Mouse (Mus musculus) stomach, embryonic 14.5 days (tissue): ENCODE results near the gene Slc2a13. TPM values are rescaled to one million over a fixed set of nuclear protein-coding genes. Genes with fewer than 3 reads are reported as not detected.

Source experiments
- ATAC-seq: fragments of 200-750 bp; cut with Nextera tagmentation; 2 replicates; pipeline ENCODE4 v1.8.0; 2017; ENCODE audit warnings: low read depth, moderate TSS enrichment; ENCODE audit not compliant: insufficient number of reproducible peaks, insufficient read depth, low FRiP score
- H3K27ac ChIP-seq: fragments of 300-500 bp; sonication (generic); 2 replicates; pipeline ENCODE4 v1.5.1; 2014; ENCODE audit warnings: mild to moderate bottlenecking, low read length, moderate library complexity, mixed read lengths
- H3K27me3 ChIP-seq: fragments of 300-500 bp; sonication (generic); 2 replicates; pipeline ENCODE4 v1.6.1; 2014; ENCODE audit warnings: low read length, control low read depth, mixed read lengths; ENCODE audit not compliant: control insufficient read depth, insufficient read depth
- H3K36me3 ChIP-seq: fragments of 300-500 bp; sonication (generic); 2 replicates; pipeline ENCODE4 v1.6.1; 2014; ENCODE audit warnings: mild to moderate bottlenecking, control low read depth, low read length, moderate library complexity, mixed read lengths; ENCODE audit not compliant: control insufficient read depth, insufficient read depth
- H3K4me1 ChIP-seq: fragments of 300-500 bp; sonication (generic); 2 replicates; pipeline ENCODE4 v1.6.1; 2014; ENCODE audit warnings: low read length, control low read depth, mixed read lengths; ENCODE audit not compliant: control insufficient read depth, insufficient read depth
- H3K4me2 ChIP-seq: fragments of 300-500 bp; sonication (generic); replicated peaks from 2 replicates; pipeline ENCODE4 v1.6.1; 2014; ENCODE audit warnings: low read depth, low read length, control low read depth
- H3K4me3 ChIP-seq: fragments of 300-500 bp; sonication (generic); 2 replicates; pipeline ENCODE4 v1.5.1; 2014; ENCODE audit warnings: low read depth, low read length, control low read depth
- H3K9ac ChIP-seq: fragments of 300-500 bp; sonication (generic); replicated peaks from 2 replicates; pipeline ENCODE4 v1.6.1; 2014; ENCODE audit warnings: low read depth, mild to moderate bottlenecking, control low read depth, low read length, moderate library complexity, mixed read lengths
- H3K9me3 ChIP-seq: fragments of 300-500 bp; sonication (generic); 2 replicates; pipeline ENCODE4 v1.6.1; 2016; ENCODE audit warnings: low read depth, low read length, control low read depth; ENCODE audit not compliant: control insufficient read depth
- WGBS: fragments of 180-500 bp; shearing (Covaris S2); extraction: QIAGEN DNeasy Blood & Tissue Kit; methylation state at CpG from one replicate; pipeline ENCODE4 v1.1.7; 2014; 5-methylcytosine and 5-hydroxymethylcytosine counted together
- polyA plus RNA-seq: library from polyadenylated mRNA; unstranded; fragments of >200 nt; fragmentation: Nextera tagmentation; extraction: Ambion mirVana; gene quantifications from 2 replicates; pipeline ENCODE4 v1.2.1, GENCODE M21; 2014

Gene Slc2a13
- polyA plus RNA-seq, 1 experiment from 2014 or later, result 1.8 TPM

GRCm38 (mm10) chr15:91443449-91443848 is 129.6 kb downstream of the Slc2a13 start:
- 86% methylated on average over 8 of the region's 8 CpGs for WGBS
- Histone ChIP-seq H3K4me3 (no peak overlapping the region), H3K9me3 (no peaks in the 10 kb centered on the region), H3K4me1 (no peaks in the 10 kb centered on the region), H3K4me2 (no peak overlapping the region), H3K36me3 (no peaks in the 10 kb centered on the region), H3K27me3 (no peaks in the 10 kb centered on the region), H3K9ac (no peak overlapping the region), H3K27ac (no peak overlapping the region)
- no peak for ATAC-seq

- H3K4me1 ChIP-seq, result no peaks in the 10 kb centered on the region
- no peak overlapping the region for H3K4me2 ChIP-seq
- no peak overlapping the region for H3K4me3 ChIP-seq
- H3K9ac ChIP-seq, result no peak overlapping the region
- WGBS, result 88% methylated on average over 2 of the region's 2 CpGs
- H3K9me3 ChIP-seq, result no peaks in the 10 kb centered on the region
- H3K36me3 ChIP-seq, result no peaks in the 10 kb centered on the region
- H3K27me3 ChIP-seq, result no peaks in the 10 kb centered on the region
- H3K27ac ChIP-seq, result no peak overlapping the region
- ATAC-seq, result no peak
Observed at GRCm38 (mm10) chr15:91439883-91440282, 133.2 kb downstream of the Slc2a13 start.

GRCm38 (mm10) chr15:91425426-91425825 is 147.6 kb downstream of the Slc2a13 start:
- 86% methylated on average over 6 of the region's 6 CpGs for WGBS

GRCm38 (mm10) chr15:91406979-91407378 is 166.1 kb downstream of the Slc2a13 start:
- H3K36me3 ChIP-seq, result no peaks in the 10 kb centered on the region
- 50% methylated on average over 7 of the region's 7 CpGs for WGBS
- H3K9ac ChIP-seq, result no peak overlapping the region
- H3K4me1 ChIP-seq, result no peaks in the 10 kb centered on the region
- no peak overlapping the region for H3K4me2 ChIP-seq
- no peaks in the 10 kb centered on the region for H3K9me3 ChIP-seq
- no peak overlapping the region for H3K4me3 ChIP-seq
- no peak for ATAC-seq
- no peak overlapping the region for H3K27ac ChIP-seq
- H3K27me3 ChIP-seq, result no peaks in the 10 kb centered on the region

More at GRCm38 (mm10) chr15:91425426-91425825, 147.6 kb downstream of the Slc2a13 start:
- Histone ChIP-seq H3K9ac (no peak overlapping the region), H3K4me2 (no peak overlapping the region), H3K36me3 (no peaks in the 10 kb centered on the region), H3K27me3 (no peaks in the 10 kb centered on the region), H3K9me3 (no peaks in the 10 kb centered on the region), H3K4me1 (no peaks in the 10 kb centered on the region), H3K27ac (no peak overlapping the region), H3K4me3 (no peak overlapping the region)
- no peak for ATAC-seq

GRCm38 (mm10) chr15:91395165-91395564 is 177.9 kb downstream of the Slc2a13 start:
- Histone ChIP-seq H3K4me3 (no peak overlapping the region), H3K27me3 (no peaks in the 10 kb centered on the region), H3K27ac (no peak overlapping the region), H3K4me2 (no peak overlapping the region), H3K9me3 (no peaks in the 10 kb centered on the region), H3K9ac (no peak overlapping the region), H3K4me1 (no peaks in the 10 kb centered on the region), H3K36me3 (no peaks in the 10 kb centered on the region)
- 86% methylated on average over 4 of the region's 4 CpGs for WGBS
- ATAC-seq, result no peak

GRCm38 (mm10) chr15:91383694-91384093 is 189.4 kb downstream of the Slc2a13 start:
- 72% methylated on average over 1 of the region's 1 CpGs for WGBS
- Histone ChIP-seq H3K36me3 (no peaks in the 10 kb centered on the region), H3K27ac (no peak overlapping the region), H3K4me2 (no peak overlapping the region), H3K4me3 (no peak overlapping the region), H3K27me3 (no peaks in the 10 kb centered on the region), H3K9me3 (no peaks in the 10 kb centered on the region), H3K9ac (no peak overlapping the region), H3K4me1 (peaks cover 3% of the 10 kb centered on the region; the same call in 1 of the 2 replicates)
- no peak for ATAC-seq

GRCm38 (mm10) chr15:91382606-91383005 is 190.5 kb downstream of the Slc2a13 start:
- Histone ChIP-seq H3K4me2 (no peak overlapping the region), H3K9me3 (no peaks in the 10 kb centered on the region), H3K4me1 (peaks cover 5% of the 10 kb centered on the region; the same call in 1 of the 2 replicates), H3K27me3 (no peaks in the 10 kb centered on the region), H3K36me3 (no peaks in the 10 kb centered on the region), H3K27ac (no peak overlapping the region), H3K4me3 (no peak overlapping the region), H3K9ac (no peak overlapping the region)
- 82% methylated on average over 2 of the region's 2 CpGs for WGBS
- no peak for ATAC-seq

- Histone ChIP-seq H3K4me3 (no peak overlapping the region), H3K27me3 (no peaks in the 10 kb centered on the region), H3K36me3 (no peaks in the 10 kb centered on the region), H3K27ac (no peak overlapping the region), H3K4me1 (peaks cover 5% of the 10 kb centered on the region; the same call in 1 of the 2 replicates), H3K9me3 (no peaks in the 10 kb centered on the region), H3K4me2 (no peak overlapping the region), H3K9ac (no peak overlapping the region)
- 76% methylated on average over 1 of the region's 1 CpGs for WGBS
- ATAC-seq, result no peak
Observed at GRCm38 (mm10) chr15:91381864-91382263, 191.2 kb downstream of the Slc2a13 start.

- Histone ChIP-seq H3K4me1 (peaks cover 5% of the 10 kb centered on the region; the same call in 1 of the 2 replicates), H3K27me3 (no peaks in the 10 kb centered on the region), H3K36me3 (no peaks in the 10 kb centered on the region), H3K9ac (no peak overlapping the region), H3K27ac (no peak overlapping the region), H3K4me3 (no peak overlapping the region), H3K9me3 (no peaks in the 10 kb centered on the region), H3K4me2 (no peak overlapping the region)
- 0 out of 2 replicates have a peak, but pooled peaks have one; percentile 10 for ATAC-seq
- WGBS, result 10% methylated on average over 8 of the region's 8 CpGs
Observed at GRCm38 (mm10) chr15:91378751-91379325, 194.2 kb downstream of the Slc2a13 start.
